Mouse (Mus musculus) hematopoietic stem cell, adult 5-6 weeks (primary cell): Measurements from ENCODE around the gene Olfr63. TPM values are rescaled to one million over a fixed set of nuclear protein-coding genes. Genes with fewer than 3 reads are reported as not detected.
A peak's percentile ranks its signal among the peaks of the same experiment; 100 is the strongest.
"Not testable (repeated sequence)": the region's sequence is repeated elsewhere in the genome, so short reads cannot be mapped to it uniquely, and the experiment has no call there.

Source experiments
- ATAC-seq, 2 experiments: fragments of 125-278 bp in 1 of 2; replicated peaks in 1 of 2; 2 replicates each; pipeline ENCODE4 v1.8.0; 2016 to 2017; ENCODE audit warnings: inconsistent platforms in 2 of 2, mild to moderate bottlenecking in 2 of 2, moderate number of reproducible peaks in 2 of 2, low read depth in 1 of 2, moderate TSS enrichment in 1 of 2; ENCODE audit not compliant: low FRiP score in 2 of 2, poor library complexity in 2 of 2, severe bottlenecking in 2 of 2, insufficient read depth in 1 of 2, low TSS enrichment in 1 of 2
- total RNA-seq: library from RNA; stranded (forward); fragments of 172-1452, 232-1000 nt; gene quantifications from 2 replicates; pipeline ENCODE4 v1.2.3, GENCODE M21; 2017

Olfr63 gene
- total RNA-seq, result not detected in 2 replicates

GRCm38 (mm10) chr17:33264376-33264775 lies at the start of gene Olfr63:
TSS of gene Olfr63 (plus strand) at chr17:33264676.
- ATAC-seq, result no peak

- ATAC-seq, result no peak
Observed at GRCm38 (mm10) chr17:33221590-33221989, 42.9 kb upstream of the Olfr63 start, which contains the start of gene Olfr1564. TSS of gene Olfr1564 (minus strand) at chr17:33221690.

DNA sequence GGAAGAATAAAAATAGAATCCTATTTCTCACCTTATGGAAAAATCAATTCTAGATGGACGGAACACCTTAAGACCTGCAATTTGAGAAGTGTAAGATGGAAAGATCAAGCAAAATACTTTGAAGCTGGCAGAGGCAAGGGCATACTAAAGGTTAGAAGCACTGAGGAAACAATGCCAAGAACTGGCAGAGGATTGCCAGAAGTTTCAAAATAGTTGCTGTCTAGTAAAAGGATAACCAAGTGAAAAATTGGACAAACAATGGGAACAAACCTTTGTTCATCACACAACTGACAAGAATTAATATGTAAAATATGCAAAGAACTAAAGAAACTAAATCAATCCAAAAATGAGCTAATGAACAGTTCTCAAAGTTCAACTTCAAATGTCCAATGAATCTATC lies 27.8 kb upstream of the Olfr63 start:
- ATAC-seq, result not testable (repeated sequence)

GRCm38 (mm10) chr17:33254530-33255318 lies 9.8 kb upstream of the Olfr63 start, which contains the start of gene Zfp955a:
TSS of gene Zfp955a (minus strand) at chr17:33255145.
- peak; percentile 97 to 100 for ATAC-seq

DNA sequence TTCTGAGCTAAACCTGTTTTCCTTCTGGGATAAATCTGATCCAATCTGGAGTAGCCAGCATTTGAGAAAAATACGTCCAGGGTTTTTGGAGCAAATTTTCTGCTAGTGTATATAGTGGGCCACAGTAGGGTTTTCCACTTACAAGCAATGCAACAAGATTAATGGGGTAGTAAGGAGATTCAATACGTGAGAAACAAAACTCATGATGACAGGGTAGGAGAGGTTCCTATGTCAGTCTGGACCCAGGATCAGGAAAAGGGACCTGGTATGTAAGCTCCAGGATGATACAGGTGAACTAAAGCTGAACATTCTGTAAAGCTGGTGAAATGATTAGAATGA lies 9.2 kb upstream of the Olfr63 start:
- 0 out of 4 replicates have a peak, but pooled peaks of 1 of the 2 experiments have one; percentile 5 for ATAC-seq

DNA sequence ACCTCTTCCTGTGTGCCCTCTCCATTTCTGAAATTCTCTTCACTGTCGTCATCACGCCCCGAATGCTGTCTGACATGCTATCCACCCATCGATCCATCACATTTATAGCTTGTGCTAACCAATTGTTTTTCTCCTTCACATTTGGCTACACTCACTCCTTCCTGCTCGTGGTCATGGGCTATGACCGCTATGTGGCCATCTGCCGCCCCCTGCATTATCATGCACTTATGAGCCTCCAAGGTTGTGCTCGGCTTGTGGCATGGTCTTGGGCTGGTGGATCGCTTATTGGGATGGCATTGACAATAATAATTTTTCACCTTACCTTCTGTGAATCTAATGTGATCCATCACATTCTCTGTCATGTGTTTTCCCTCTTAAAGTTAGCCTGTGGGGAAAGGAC lies 4.4 kb downstream of the Olfr63 start:
- no peak for ATAC-seq

DNA sequence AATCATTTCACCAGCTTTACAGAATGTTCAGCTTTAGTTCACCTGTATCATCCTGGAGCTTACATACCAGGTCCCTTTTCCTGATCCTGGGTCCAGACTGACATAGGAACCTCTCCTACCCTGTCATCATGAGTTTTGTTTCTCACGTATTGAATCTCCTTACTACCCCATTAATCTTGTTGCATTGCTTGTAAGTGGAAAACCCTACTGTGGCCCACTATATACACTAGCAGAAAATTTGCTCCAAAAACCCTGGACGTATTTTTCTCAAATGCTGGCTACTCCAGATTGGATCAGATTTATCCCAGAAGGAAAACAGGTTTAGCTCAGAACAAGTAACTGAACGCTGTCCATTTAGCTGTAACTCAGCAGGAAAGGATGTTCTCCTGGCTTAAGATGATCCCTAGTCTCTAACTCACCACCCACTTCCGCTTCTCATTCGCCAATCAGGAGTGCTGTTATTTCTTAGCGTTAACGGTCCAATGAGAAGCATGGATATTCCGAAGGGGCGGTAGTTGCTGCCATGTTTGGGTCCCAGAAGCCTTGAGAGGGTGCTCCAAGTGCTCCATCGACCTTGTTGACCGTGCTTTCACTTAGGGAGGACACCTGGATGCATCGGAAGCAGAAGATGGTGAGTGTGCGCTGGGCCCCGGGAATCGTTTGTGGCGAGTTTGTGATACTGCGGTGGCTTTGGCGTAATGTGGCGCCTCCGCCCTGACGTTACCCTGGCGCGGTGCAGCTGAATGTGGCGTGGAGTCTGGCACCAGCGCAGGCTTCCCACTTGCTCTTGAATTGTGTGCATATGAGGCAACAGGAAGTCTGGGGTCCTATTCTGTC lies 24.8 kb downstream of the Olfr63 start, which contains the start of gene Zfp955b:
Gene Zfp955b (plus strand): TSS at position 506 of the 837 bp plus-strand sequence.
- ATAC-seq, result peak; percentile 96 to 99

DNA sequence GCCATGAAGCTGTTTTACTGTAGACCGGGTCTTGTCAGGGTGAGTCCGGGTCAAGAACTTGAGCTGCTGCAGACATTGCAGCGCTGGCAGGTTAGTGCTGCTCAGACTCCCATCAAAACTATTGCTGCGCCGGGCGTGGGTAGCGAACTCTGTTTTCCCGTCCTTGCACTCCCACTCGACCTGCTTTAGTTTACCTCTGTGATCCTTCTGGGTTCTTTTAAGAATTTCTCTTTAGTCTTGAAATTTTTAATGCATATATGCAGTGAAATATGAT lies 25.3 kb downstream of the Olfr63 start:
- peak in 1 of 2 experiments; percentile 28; a peak in 1 of 4 replicates for ATAC-seq

Other genes starting within 250 kb of the Olfr63 start
- gene Zfp763, start 231.3 kb upstream of the Olfr63 start, total RNA-seq, result 12.8 and 17.8 TPM in 2 replicates
- gene 4921501E09Rik, start 196.6 kb upstream of the Olfr63 start, total RNA-seq, result not detected in 2 replicates
- 6.4 and 6.9 TPM in 2 replicates for gene Zfp563, start 175.4 kb upstream of the Olfr63 start, total RNA-seq
- not detected in 2 replicates for gene Morc2b, start 125.0 kb upstream of the Olfr63 start, total RNA-seq
- not detected in 2 replicates for gene Olfr55, start 96.2 kb upstream of the Olfr63 start, total RNA-seq
- not detected in 2 replicates for gene Olfr239, start 73.4 kb upstream of the Olfr63 start, total RNA-seq
- not detected in 2 replicates for gene Olfr1564, start 43.0 kb upstream of the Olfr63 start, total RNA-seq
- 22.8 and 27.3 TPM in 2 replicates for gene Zfp955a, start 9.5 kb upstream of the Olfr63 start, total RNA-seq
- gene Zfp955b, start 24.9 kb downstream of the Olfr63 start, total RNA-seq, result 10.7 and 38.6 TPM in 2 replicates
- 25.0 and 33.6 TPM in 2 replicates for gene Zfp81, start 94.2 kb downstream of the Olfr63 start, total RNA-seq
- 15.0 and 63.8 TPM in 2 replicates for gene Zfp101, start 130.0 kb downstream of the Olfr63 start, total RNA-seq
- gene Actl9, start 168.2 kb downstream of the Olfr63 start, total RNA-seq, result not detected in 2 replicates